Mouse (Mus musculus): Measurements from ENCODE around the gene Psmb5. TPM values are rescaled to one million over a fixed set of nuclear protein-coding genes. Genes with fewer than 3 reads are reported as not detected.

Gene Psmb5
- polyA plus RNA-seq, 1 experiment from 2014 or later = 364 TPM

GRCm38 (mm10) chr14:54607226-54607625 lies 10.6 kb downstream of the Psmb5 start:
- no peak for ATAC-seq (replicated peaks; ENCODE audit: insufficient number of reproducible peaks, low FRiP score, low TSS enrichment)
- H3K9me3 ChIP-seq (replicated peaks; ENCODE audit: control insufficient read depth, low read length) = no peaks in the 10 kb centered on the region
- H3K4me3 ChIP-seq (ENCODE audit: low read depth, low read length) = no peak overlapping the region
- no peaks in the 10 kb centered on the region for H3K27me3 ChIP-seq (ENCODE audit: control insufficient read depth, insufficient read depth, low read length)
- 61% methylated on average over 8 of the region's 8 CpGs for WGBS (ENCODE audit: insufficient replicate concordance)
- no peaks in the 10 kb centered on the region for H3K36me3 ChIP-seq (ENCODE audit: control insufficient read depth, insufficient read depth, low read length)
- peaks cover 2% of the 10 kb centered on the region; the same call in 1 of the 2 replicates for H3K4me1 ChIP-seq (ENCODE audit: control insufficient read depth, insufficient read depth, low read length)
- H3K27ac ChIP-seq (ENCODE audit: low read depth, low read length) = no peak overlapping the region
- no peak overlapping the region for H3K4me2 ChIP-seq
- no peak overlapping the region for H3K9ac ChIP-seq (ENCODE audit: low read depth, low read length)

GRCm38 (mm10) chr14:54605752-54606321 lies 12.0 kb downstream of the Psmb5 start, which contains the start of gene 4931414P19Rik:
4931414P19Rik (minus strand) TSS chr14:54605993.
- no peaks in the 10 kb centered on the region for H3K27me3 ChIP-seq (ENCODE audit: control insufficient read depth, insufficient read depth, low read length)
- H3K27ac ChIP-seq (ENCODE audit: low read depth, low read length) = peak within 1 kb of the TSS; percentile 70
- WGBS (ENCODE audit: insufficient replicate concordance) = 0% methylated on average over 37 of the region's 39 CpGs
- H3K4me3 ChIP-seq (ENCODE audit: low read depth, low read length) = peak within 1 kb of the TSS; percentile 48
- H3K4me2 ChIP-seq = peak within 1 kb of the TSS; percentile 70
- H3K9ac ChIP-seq (ENCODE audit: low read depth, low read length) = peak within 1 kb of the TSS; percentile 77
- H3K4me1 ChIP-seq (ENCODE audit: control insufficient read depth, insufficient read depth, low read length) = peaks cover 2% of the 10 kb centered on the region; the same call in 1 of the 2 replicates
- no peaks in the 10 kb centered on the region for H3K9me3 ChIP-seq (replicated peaks; ENCODE audit: control insufficient read depth, low read length)
- peak; percentile 44; the same call in 1 of the 2 replicates for ATAC-seq (replicated peaks; ENCODE audit: insufficient number of reproducible peaks, low FRiP score, low TSS enrichment)
- no peaks in the 10 kb centered on the region for H3K36me3 ChIP-seq (ENCODE audit: control insufficient read depth, insufficient read depth, low read length)

- H3K36me3 ChIP-seq (ENCODE audit: control insufficient read depth, insufficient read depth, low read length) = no peaks in the 10 kb centered on the region
- peak overlapping the region; percentile 66 for H3K4me3 ChIP-seq (ENCODE audit: low read depth, low read length)
- H3K9ac ChIP-seq (ENCODE audit: low read depth, low read length) = 0 out of 2 replicates have a peak overlapping the region, but pooled peaks have one; percentile 29
- 81% methylated on average over 8 of the region's 8 CpGs for WGBS (ENCODE audit: insufficient replicate concordance)
- H3K27me3 ChIP-seq (ENCODE audit: control insufficient read depth, insufficient read depth, low read length) = no peaks in the 10 kb centered on the region
- H3K27ac ChIP-seq (ENCODE audit: low read depth, low read length) = peak overlapping the region; percentile 89
- H3K9me3 ChIP-seq (replicated peaks; ENCODE audit: control insufficient read depth, low read length) = no peaks in the 10 kb centered on the region
- peak overlapping the region; percentile 61 for H3K4me2 ChIP-seq
- ATAC-seq (replicated peaks; ENCODE audit: insufficient number of reproducible peaks, low FRiP score, low TSS enrichment) = no peak
- H3K4me1 ChIP-seq (ENCODE audit: control insufficient read depth, insufficient read depth, low read length) = peaks cover 2% of the 10 kb centered on the region; the same call in 1 of the 2 replicates
These were observed 14.1 kb downstream of the Psmb5 start for GRCm38 (mm10) chr14:54603686-54604085.

- ATAC-seq (replicated peaks; ENCODE audit: insufficient number of reproducible peaks, low FRiP score, low TSS enrichment) = peak; percentile 99
- Histone ChIP-seq H3K4me2 (peak overlapping the region; percentile 61), H3K36me3 (ENCODE audit: control insufficient read depth, insufficient read depth, low read length) (no peaks in the 10 kb centered on the region), H3K4me3 (ENCODE audit: low read depth, low read length) (peak overlapping the region; percentile 66), H3K27me3 (ENCODE audit: control insufficient read depth, insufficient read depth, low read length) (no peaks in the 10 kb centered on the region), H3K27ac (ENCODE audit: low read depth, low read length) (peak overlapping the region; percentile 89), H3K9me3 (replicated peaks; ENCODE audit: control insufficient read depth, low read length) (no peaks in the 10 kb centered on the region), H3K4me1 (ENCODE audit: control insufficient read depth, insufficient read depth, low read length) (peaks cover 2% of the 10 kb centered on the region; the same call in 1 of the 2 replicates), H3K9ac (ENCODE audit: low read depth, low read length) (peak overlapping the region; percentile 86)
- 1% methylated on average over 46 of the region's 46 CpGs for WGBS (ENCODE audit: insufficient replicate concordance)
These were observed 14.7 kb downstream of the Psmb5 start for GRCm38 (mm10) chr14:54603038-54603654.

GRCm38 (mm10) chr14:54602613-54603012 lies 15.2 kb downstream of the Psmb5 start:
- peaks cover 2% of the 10 kb centered on the region; the same call in 1 of the 2 replicates for H3K4me1 ChIP-seq (ENCODE audit: control insufficient read depth, insufficient read depth, low read length)
- H3K4me2 ChIP-seq = peak overlapping the region; percentile 61
- H3K9ac ChIP-seq (ENCODE audit: low read depth, low read length) = peak overlapping the region; percentile 86
- H3K27ac ChIP-seq (ENCODE audit: low read depth, low read length) = peak overlapping the region; percentile 89
- no peaks in the 10 kb centered on the region for H3K36me3 ChIP-seq (ENCODE audit: control insufficient read depth, insufficient read depth, low read length)
- no peaks in the 10 kb centered on the region for H3K9me3 ChIP-seq (replicated peaks; ENCODE audit: control insufficient read depth, low read length)
- H3K4me3 ChIP-seq (ENCODE audit: low read depth, low read length) = peak overlapping the region; percentile 66
- no peak for ATAC-seq (replicated peaks; ENCODE audit: insufficient number of reproducible peaks, low FRiP score, low TSS enrichment)
- 44% methylated on average over 4 of the region's 4 CpGs for WGBS (ENCODE audit: insufficient replicate concordance)
- no peaks in the 10 kb centered on the region for H3K27me3 ChIP-seq (ENCODE audit: control insufficient read depth, insufficient read depth, low read length)

GRCm38 (mm10) chr14:54601601-54602000 lies 16.2 kb downstream of the Psmb5 start:
- no peaks in the 10 kb centered on the region for H3K27me3 ChIP-seq (ENCODE audit: control insufficient read depth, insufficient read depth, low read length)
- H3K36me3 ChIP-seq (ENCODE audit: control insufficient read depth, insufficient read depth, low read length) = no peaks in the 10 kb centered on the region
- no peak overlapping the region for H3K4me3 ChIP-seq (ENCODE audit: low read depth, low read length)
- no peak overlapping the region for H3K27ac ChIP-seq (ENCODE audit: low read depth, low read length)
- H3K4me2 ChIP-seq = no peak overlapping the region
- no peak overlapping the region for H3K9ac ChIP-seq (ENCODE audit: low read depth, low read length)
- WGBS (ENCODE audit: insufficient replicate concordance) = 61% methylated on average over 2 of the region's 2 CpGs
- peaks cover 2% of the 10 kb centered on the region; the same call in 1 of the 2 replicates for H3K4me1 ChIP-seq (ENCODE audit: control insufficient read depth, insufficient read depth, low read length)
- no peak for ATAC-seq (replicated peaks; ENCODE audit: insufficient number of reproducible peaks, low FRiP score, low TSS enrichment)
- H3K9me3 ChIP-seq (replicated peaks; ENCODE audit: control insufficient read depth, low read length) = no peaks in the 10 kb centered on the region

- no peaks in the 10 kb centered on the region; the same call in 1 of the 2 replicates for H3K36me3 ChIP-seq (ENCODE audit: control insufficient read depth, insufficient read depth, low read length)
- H3K9me3 ChIP-seq (replicated peaks; ENCODE audit: control insufficient read depth, low read length) = no peaks in the 10 kb centered on the region
- no peak overlapping the region for H3K27ac ChIP-seq (ENCODE audit: low read depth, low read length)
- H3K4me1 ChIP-seq (ENCODE audit: control insufficient read depth, insufficient read depth, low read length) = peaks cover 18% of the 10 kb centered on the region
- H3K4me3 ChIP-seq (ENCODE audit: low read depth, low read length) = no peak overlapping the region
- H3K9ac ChIP-seq (ENCODE audit: low read depth, low read length) = no peak overlapping the region
- ATAC-seq (replicated peaks; ENCODE audit: insufficient number of reproducible peaks, low FRiP score, low TSS enrichment) = no peak
- 75% methylated on average over 7 of the region's 7 CpGs for WGBS (ENCODE audit: insufficient replicate concordance)
- H3K27me3 ChIP-seq (ENCODE audit: control insufficient read depth, insufficient read depth, low read length) = no peaks in the 10 kb centered on the region
- H3K4me2 ChIP-seq = no peak overlapping the region
These were observed 20.7 kb downstream of the Psmb5 start for GRCm38 (mm10) chr14:54597084-54597483.

GRCm38 (mm10) chr14:54594631-54595414 lies 23.0 kb downstream of the Psmb5 start:
- Histone ChIP-seq H3K36me3 (ENCODE audit: control insufficient read depth, insufficient read depth, low read length) (no peaks in the 10 kb centered on the region; the same call in 1 of the 2 replicates), H3K27ac (ENCODE audit: low read depth, low read length) (peak overlapping the region; percentile 54), H3K4me1 (ENCODE audit: control insufficient read depth, insufficient read depth, low read length) (peaks cover 18% of the 10 kb centered on the region), H3K4me3 (ENCODE audit: low read depth, low read length) (peak overlapping the region; percentile 25), H3K9me3 (replicated peaks; ENCODE audit: control insufficient read depth, low read length) (no peaks in the 10 kb centered on the region), H3K27me3 (ENCODE audit: control insufficient read depth, insufficient read depth, low read length) (no peaks in the 10 kb centered on the region), H3K4me2 (peak overlapping the region; percentile 62), H3K9ac (ENCODE audit: low read depth, low read length) (peak overlapping the region; percentile 28; the same call in 1 of the 2 replicates)
- 47% methylated on average over 28 of the region's 28 CpGs for WGBS (ENCODE audit: insufficient replicate concordance)
- no peak for ATAC-seq (replicated peaks; ENCODE audit: insufficient number of reproducible peaks, low FRiP score, low TSS enrichment)

All from heart, embryonic 11.5 days (tissue).